Mouse (Mus musculus) testis, adult 2 months (tissue): ENCODE measurements around the gene Fdx1l.

ENCODE experiments used
- CTCF ChIP-seq: fragments of 200-500 bp; IDR thresholded peaks from 2 replicates; pipeline ENCODE4 v1.5.1; 2012; ENCODE audit warnings: low read depth, mild to moderate bottlenecking, inconsistent platforms, low read length, moderate library complexity; ENCODE audit not compliant: control insufficient read depth, insufficient read depth, insufficient replicate concordance
- POLR2A ChIP-seq: fragments of 200-500 bp; IDR thresholded peaks from 2 replicates; pipeline ENCODE4 v1.6.1; 2012; ENCODE audit warnings: low read depth, mild to moderate bottlenecking, inconsistent platforms, low read length, moderate library complexity; ENCODE audit not compliant: control insufficient read depth

GRCm38 (mm10) chr9:21051578-21051977, 21.8 kb downstream of the Fdx1l start:
- no peak for TF ChIP-seq POLR2A
- no peak for TF ChIP-seq CTCF
